Mouse (Mus musculus) ES-Bruce4 (cell line): ENCODE measurements at regions not wholly inside any gene's neighbourhood (a gene's known extent, or its start where the extent isn't known, plus 50 kb on each side); places are given as distances from the start of the nearest gene placed in this dataset.

Source experiments
- H3K27ac ChIP-seq: 2 replicates; pipeline ENCODE4 v1.5.1; 2012; ENCODE audit warnings: low read length, inconsistent platforms; ENCODE audit not compliant: insufficient read depth
- H3K27me3 ChIP-seq: 2 replicates; pipeline ENCODE4 v1.6.1; 2012; ENCODE audit warnings: mild to moderate bottlenecking, low read length, inconsistent platforms; ENCODE audit not compliant: control insufficient read depth, poor library complexity, insufficient read depth, severe bottlenecking
- H3K36me3 ChIP-seq: 2 replicates; pipeline ENCODE4 v1.6.1; 2012; ENCODE audit warnings: inconsistent platforms, mild to moderate bottlenecking, low read length, moderate library complexity; ENCODE audit not compliant: control insufficient read depth, poor library complexity, insufficient read depth, severe bottlenecking
- H3K4me1 ChIP-seq: one replicate; pipeline ENCODE4 v1.8.1; 2011; ENCODE audit warnings: low read length; ENCODE audit not compliant: control insufficient read depth, insufficient read depth
- H3K4me3 ChIP-seq: 2 replicates; pipeline ENCODE4 v1.5.1; 2011; ENCODE audit warnings: low read depth, mild to moderate bottlenecking, low read length
- H3K9ac ChIP-seq: 2 replicates; pipeline ENCODE4 v1.6.1; 2012; ENCODE audit warnings: low read depth, mild to moderate bottlenecking, inconsistent platforms; ENCODE audit not compliant: poor library complexity, severe bottlenecking
- H3K9me3 ChIP-seq: replicated peaks from 2 replicates; pipeline ENCODE4 v1.6.1; 2012; ENCODE audit warnings: mild to moderate bottlenecking, low read length, inconsistent platforms; ENCODE audit not compliant: control insufficient read depth, poor library complexity, insufficient read depth, severe bottlenecking
- CTCF ChIP-seq: IDR thresholded peaks from one replicate; pipeline ENCODE4 v1.8.1; 2011; ENCODE audit warnings: low read depth, low read length
- EP300 ChIP-seq: IDR thresholded peaks from 2 replicates; pipeline ENCODE4 v1.6.1; 2011; ENCODE audit warnings: low read depth, low read length; ENCODE audit not compliant: insufficient read depth
- POLR2A ChIP-seq: IDR thresholded peaks from one replicate; pipeline ENCODE4 v1.8.1; 2011; ENCODE audit warnings: low read length; ENCODE audit not compliant: insufficient read depth

DNA sequence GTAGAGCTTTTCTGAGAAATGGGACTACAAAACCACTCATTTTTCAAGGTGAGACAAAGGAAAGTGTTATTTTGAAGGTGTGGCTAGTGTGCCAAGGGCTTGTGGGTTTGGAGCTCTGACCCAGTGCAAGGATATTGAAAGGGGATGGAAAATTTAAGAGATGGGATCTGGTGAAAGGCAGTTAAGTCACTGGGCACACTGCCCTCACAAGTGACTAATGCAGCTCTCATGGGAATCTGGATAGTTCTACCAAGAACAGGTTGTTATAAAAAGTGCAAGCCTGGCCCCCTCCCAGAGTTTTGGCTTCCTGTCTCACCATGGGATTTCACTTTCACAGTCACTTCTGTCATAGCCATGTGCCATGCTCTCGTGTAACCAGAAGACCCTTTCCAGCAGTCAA, 360.1 kb downstream of the Lpin1 start:
- Histone ChIP-seq H3K9me3 (no peaks in the 10 kb centered on the region), H3K27ac (no peak overlapping the region), H3K9ac (no peak overlapping the region), H3K4me1 (no peaks in the 10 kb centered on the region), H3K36me3 (no peaks in the 10 kb centered on the region), H3K4me3 (no peak overlapping the region), H3K27me3 (no peaks in the 10 kb centered on the region)
- TF ChIP-seq POLR2A = no peak
- no peak for TF ChIP-seq EP300
- TF ChIP-seq CTCF = no peak

- H3K4me1 ChIP-seq = no peaks in the 10 kb centered on the region
- no peaks in the 10 kb centered on the region for H3K27me3 ChIP-seq
- no peak overlapping the region for H3K27ac ChIP-seq
- no peaks in the 10 kb centered on the region for H3K36me3 ChIP-seq
- no peak overlapping the region for H3K9ac ChIP-seq
- TF ChIP-seq CTCF (no peak), POLR2A (no peak), EP300 (no peak)
- no peaks in the 10 kb centered on the region for H3K9me3 ChIP-seq
- no peak overlapping the region for H3K4me3 ChIP-seq
These were observed 360.7 kb downstream of the Lpin1 start for GRCm38 (mm10) chr12:16250096-16250495.

DNA sequence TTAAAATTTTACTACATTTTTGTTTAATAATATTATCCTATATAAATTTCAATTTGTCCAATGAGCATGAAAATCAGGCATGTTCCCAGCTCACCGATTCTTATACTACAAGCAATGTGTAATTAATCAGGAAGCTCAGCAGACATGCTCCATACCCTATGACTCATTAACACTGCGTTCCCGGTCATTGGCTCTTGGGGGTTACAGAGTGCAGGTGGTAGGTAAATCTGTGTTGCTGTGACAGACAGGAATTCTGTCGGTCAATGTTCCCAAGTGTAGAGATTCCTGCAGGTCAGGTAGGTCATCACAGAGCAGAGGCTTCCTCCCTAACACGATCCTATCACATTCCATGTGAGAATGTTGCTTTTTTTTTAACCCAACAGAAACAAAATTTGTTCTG, 371.0 kb downstream of the Lpin1 start:
- no peak overlapping the region for H3K4me3 ChIP-seq
- no peaks in the 10 kb centered on the region for H3K4me1 ChIP-seq
- no peak overlapping the region for H3K27ac ChIP-seq
- H3K9ac ChIP-seq = no peak overlapping the region
- no peaks in the 10 kb centered on the region for H3K9me3 ChIP-seq
- TF ChIP-seq CTCF (no peak), EP300 (no peak), POLR2A (no peak)
- no peaks in the 10 kb centered on the region for H3K36me3 ChIP-seq
- H3K27me3 ChIP-seq = no peaks in the 10 kb centered on the region

DNA sequence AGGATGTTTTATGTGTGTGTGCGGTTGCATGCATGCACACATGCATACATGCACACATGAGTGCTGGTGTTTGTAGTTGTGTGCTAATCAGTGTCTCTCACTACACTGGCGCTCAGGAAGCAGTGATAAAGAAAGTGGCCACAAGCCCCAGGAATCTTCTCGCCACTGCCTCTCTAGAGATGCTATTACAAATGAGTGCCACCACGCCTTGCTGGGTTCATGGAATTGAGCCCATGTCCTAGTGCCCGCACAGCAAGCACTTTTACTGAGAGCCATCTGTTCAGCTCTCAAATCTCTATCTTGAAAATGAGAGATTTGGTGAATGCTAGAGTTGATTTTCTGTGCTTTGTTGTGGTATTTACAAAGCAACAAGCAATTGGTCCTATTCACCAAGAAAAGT, 373.3 kb downstream of the Lpin1 start:
- no peaks in the 10 kb centered on the region; the same call in 1 of the 2 replicates for H3K9me3 ChIP-seq
- H3K4me1 ChIP-seq = no peaks in the 10 kb centered on the region
- no peak overlapping the region for H3K27ac ChIP-seq
- H3K27me3 ChIP-seq = no peaks in the 10 kb centered on the region
- TF ChIP-seq POLR2A (no peak), EP300 (no peak), CTCF (no peak)
- no peak overlapping the region for H3K4me3 ChIP-seq
- no peaks in the 10 kb centered on the region for H3K36me3 ChIP-seq
- no peak overlapping the region for H3K9ac ChIP-seq

DNA sequence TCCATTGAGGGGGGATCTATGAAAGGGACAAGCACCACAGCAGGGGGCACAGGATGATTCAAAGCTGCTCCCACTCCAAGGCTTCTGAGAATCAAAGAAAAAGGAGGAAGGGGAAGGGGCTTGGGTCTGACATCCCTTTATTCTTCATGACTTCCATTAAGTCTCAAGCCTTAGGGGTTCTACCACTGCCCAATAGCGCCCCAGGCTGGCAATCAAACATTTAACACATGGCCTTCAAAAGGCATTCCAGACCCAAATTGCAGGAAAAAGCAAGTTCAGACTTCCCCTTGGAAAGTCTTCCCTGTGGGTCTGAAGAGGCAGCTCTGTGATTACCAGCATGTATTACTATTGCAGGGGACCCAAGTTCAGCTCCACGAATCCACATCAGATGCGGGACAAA, 377.2 kb downstream of the Lpin1 start:
- H3K27ac ChIP-seq = no peak overlapping the region
- H3K27me3 ChIP-seq = no peaks in the 10 kb centered on the region; the same call in 1 of the 2 replicates
- no peaks in the 10 kb centered on the region for H3K4me1 ChIP-seq
- TF ChIP-seq EP300 (no peak), CTCF (no peak), POLR2A (no peak)
- H3K9me3 ChIP-seq = peaks cover 4% of the 10 kb centered on the region; the same call in 1 of the 2 replicates
- H3K36me3 ChIP-seq = no peaks in the 10 kb centered on the region
- no peak overlapping the region for H3K9ac ChIP-seq
- H3K4me3 ChIP-seq = no peak overlapping the region

- no peaks in the 10 kb centered on the region for H3K36me3 ChIP-seq
- no peak overlapping the region for H3K9ac ChIP-seq
- no peak overlapping the region for H3K4me3 ChIP-seq
- peaks cover 4% of the 10 kb centered on the region; the same call in 1 of the 2 replicates for H3K9me3 ChIP-seq
- H3K27ac ChIP-seq = no peak overlapping the region
- no peak for TF ChIP-seq EP300
- no peak for TF ChIP-seq CTCF
- TF ChIP-seq POLR2A = no peak
- no peaks in the 10 kb centered on the region for H3K4me1 ChIP-seq
- no peaks in the 10 kb centered on the region; the same call in 1 of the 2 replicates for H3K27me3 ChIP-seq
These were observed 377.9 kb downstream of the Lpin1 start for GRCm38 (mm10) chr12:16232828-16233227.
